Mouse (Mus musculus) erythroblast, embryonic 14.5 days (primary cell): Measurements from ENCODE around the gene Them7.

Experiments used
- GATA1 ChIP-seq: IDR thresholded peaks from 2 replicates; pipeline ENCODE4 v1.6.1; 2012; ENCODE audit warnings: low read length, inconsistent platforms, mixed read lengths
- TAL1 ChIP-seq: IDR thresholded peaks from 3 replicates; pipeline ENCODE4 v1.6.1; 2012; ENCODE audit warnings: low read length, inconsistent platforms, mixed read lengths

DNA sequence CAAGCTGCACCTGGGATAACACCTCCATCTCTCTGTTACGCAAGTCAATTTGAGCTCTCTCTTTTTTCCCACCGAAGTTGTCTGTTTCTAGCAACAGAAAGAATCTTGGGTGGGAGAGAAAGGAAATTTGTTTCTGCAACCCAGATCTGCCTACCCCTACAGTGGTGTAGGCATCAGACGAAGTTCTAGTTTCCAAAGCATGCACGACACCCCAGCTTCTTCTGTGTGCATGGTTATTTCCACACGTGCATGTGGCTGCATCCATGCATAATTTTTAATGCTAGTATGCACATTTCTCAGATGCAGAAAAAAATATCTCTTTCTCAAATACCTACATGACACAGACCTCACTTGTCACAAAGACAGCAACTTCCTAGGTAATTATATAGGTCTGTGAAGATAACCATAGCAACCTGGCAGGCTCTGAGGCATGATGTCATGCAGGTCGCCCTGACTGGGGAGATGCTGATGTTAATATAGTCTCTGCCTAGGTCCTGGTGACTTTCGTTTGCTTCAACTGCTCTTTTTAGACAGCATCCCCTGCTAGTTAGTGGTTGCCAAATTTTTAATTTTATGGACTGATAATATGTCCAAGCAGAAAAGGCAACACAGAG, 192.0 kb downstream of the Them7 start:
- TF ChIP-seq TAL1 (no peak), GATA1 (no peak)
